Mouse (Mus musculus) ES-E14 (cell line): ENCODE data around the gene Depp1. TPM values are rescaled to one million over a fixed set of nuclear protein-coding genes. Genes with fewer than 3 reads are reported as not detected.

Experiments
- DNase-seq: peaks from one replicate; pipeline ENCODE4 v3.0.0-alpha.2; 2013; ENCODE audit warnings: low read depth, low spot score
- H3K27ac ChIP-seq: 2 replicates; pipeline ENCODE4 v1.5.1; 2012; ENCODE audit warnings: low read depth, mild to moderate bottlenecking, low read length, moderate library complexity, mixed read lengths; ENCODE audit not compliant: poor library complexity, insufficient read depth, severe bottlenecking
- H3K36me3 ChIP-seq: 2 replicates; pipeline ENCODE4 v1.6.1; 2012; ENCODE audit warnings: mild to moderate bottlenecking, low read length, moderate library complexity, mixed read lengths; ENCODE audit not compliant: control insufficient read depth, poor library complexity, insufficient read depth, severe bottlenecking
- H3K4me1 ChIP-seq, 2 experiments: fragments of 150-350 bp in 1 of 2; sonication (generic) in 1 of 2; 2 replicates each; pipeline ENCODE4 v1.6.1; 2012; ENCODE audit warnings: low read length in 2 of 2, mild to moderate bottlenecking in 1 of 2, mixed read lengths in 1 of 2; ENCODE audit not compliant: control insufficient read depth in 2 of 2, insufficient read depth in 2 of 2, poor library complexity in 1 of 2
- H3K4me3 ChIP-seq, 2 experiments: fragments of 150-350 bp in 1 of 2; sonication (generic) in 1 of 2; 2 replicates each; pipeline ENCODE4 v1.5.1; 2012; ENCODE audit warnings: low read length in 2 of 2, low read depth in 1 of 2, mild to moderate bottlenecking in 1 of 2, mixed read lengths in 1 of 2; ENCODE audit not compliant: insufficient read depth in 1 of 2, poor library complexity in 1 of 2, severe bottlenecking in 1 of 2
- H3K9ac ChIP-seq: 2 replicates; pipeline ENCODE4 v1.6.1; 2012; ENCODE audit warnings: low read depth, mild to moderate bottlenecking, low read length, mixed read lengths; ENCODE audit not compliant: poor library complexity, insufficient read depth, severe bottlenecking
- H3K9me3 ChIP-seq: fragments of 150-350 bp; sonication (generic); 2 replicates; pipeline ENCODE4 v1.6.1; 2012; ENCODE audit warnings: low read depth, mild to moderate bottlenecking, low read length; ENCODE audit not compliant: control insufficient read depth, insufficient read depth
- CHD2 ChIP-seq: IDR thresholded peaks from 2 replicates; pipeline ENCODE4 v1.6.1; 2014; ENCODE audit warnings: mild to moderate bottlenecking, low read depth, low read length, inconsistent platforms
- HCFC1 ChIP-seq: IDR thresholded peaks from 2 replicates; pipeline ENCODE4 v1.6.1; 2012; ENCODE audit warnings: low read length, inconsistent platforms, borderline replicate concordance; ENCODE audit not compliant: insufficient read depth
- MAFK ChIP-seq: IDR thresholded peaks from 2 replicates; pipeline ENCODE4 v1.6.1; 2014; ENCODE audit warnings: mild to moderate bottlenecking, low read depth, low read length, inconsistent platforms; ENCODE audit not compliant: insufficient read depth
- ZC3H11A ChIP-seq: IDR thresholded peaks from 2 replicates; pipeline ENCODE4 v1.6.1; 2012; ENCODE audit warnings: low read depth, mild to moderate bottlenecking, inconsistent platforms, low read length, borderline replicate concordance
- ZNF384 ChIP-seq: IDR thresholded peaks from 2 replicates; pipeline ENCODE4 v1.6.1; 2012; ENCODE audit warnings: low read depth, low read length, inconsistent platforms
- in situ Hi-C, 2 experiments: fragments of 600-800 bp; cut with MboI; formaldehyde crosslinking; loops; one replicate each; pipeline ENCODE4 v1.15.1; 2025; ENCODE audit warnings: low sequenced_read_pairs in 2 of 2, inconsistent platforms in 1 of 2; ENCODE audit not compliant: unreplicated experiment in 2 of 2
- total RNA-seq: library from RNA; depleted of rRNA; stranded (reverse); fragments of 300-350 nt; gene quantifications from 2 replicates; pipeline ENCODE4 v1.2.3, GENCODE M21; 2012

The Depp1 gene
- total RNA-seq, 1 experiment: 0.18 TPM

GRCm38 (mm10) chr6:116666085-116666750, 15.8 kb downstream of the Depp1 start:
- TF ChIP-seq ZC3H11A (no peak), ZNF384 (no peak), CHD2 (no peak), MAFK (no peak), HCFC1 (no peak)
- no peaks in the 10 kb centered on the region for H3K9me3 ChIP-seq
- in situ Hi-C loops: no loop called here
- no peaks in the 10 kb centered on the region for H3K36me3 ChIP-seq
- H3K27ac ChIP-seq: no peak overlapping the region
- H3K4me1 ChIP-seq: peaks cover 0 to 12% of the 10 kb centered on the region in 2 experiments; a peak in 1 of 4 replicates
- no peak overlapping the region for H3K4me3 ChIP-seq
- H3K9ac ChIP-seq: no peak overlapping the region
- no peak for DNase-seq

DNA sequence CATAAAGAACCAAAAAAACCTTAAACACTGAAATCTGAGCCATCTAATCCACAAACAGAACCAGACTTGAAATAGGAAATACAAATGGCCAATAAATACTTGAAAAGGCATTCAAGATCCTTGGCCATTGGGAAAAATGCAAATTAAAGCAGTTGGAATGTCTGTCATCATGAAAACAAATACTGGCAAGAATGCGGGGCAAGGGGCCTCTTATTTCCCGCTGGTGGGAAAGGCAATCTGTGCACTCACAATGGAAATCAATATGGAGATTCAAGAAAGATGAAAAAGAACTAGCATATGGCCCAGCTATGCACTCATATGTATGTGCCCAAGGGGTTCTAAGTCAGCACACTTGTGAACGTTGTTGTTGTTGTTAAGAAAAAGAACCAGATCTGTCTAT, 16.5 kb downstream of the Depp1 start:
- no peak for TF ChIP-seq ZNF384
- H3K4me3 ChIP-seq: no peak overlapping the region

DNA sequence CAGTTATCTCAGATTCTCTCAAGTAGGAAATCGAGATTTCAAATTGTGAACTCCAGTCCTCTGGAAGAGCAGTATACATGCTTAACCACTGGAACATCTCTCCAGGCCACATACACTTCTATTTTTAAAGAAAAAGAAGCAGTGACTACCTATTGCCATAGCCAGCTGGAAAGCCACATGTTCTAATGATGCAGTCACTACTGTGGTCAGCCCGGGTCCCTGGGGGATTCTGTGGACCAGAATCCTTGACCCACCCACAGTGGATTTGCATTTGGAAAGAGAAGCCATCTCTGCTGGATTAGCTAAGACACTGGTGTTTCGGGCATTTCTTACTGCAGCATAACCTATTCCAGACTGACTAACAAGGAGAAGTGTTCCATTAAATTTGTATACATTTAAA, 17.0 kb downstream of the Depp1 start:
- Histone ChIP-seq H3K36me3 (no peaks in the 10 kb centered on the region), H3K27ac (no peak overlapping the region), H3K4me3 (no peak overlapping the region), H3K4me1 (peaks cover 0 to 14% of the 10 kb centered on the region in 2 experiments; a peak in 1 of 4 replicates), H3K9ac (no peak overlapping the region), H3K9me3 (no peaks in the 10 kb centered on the region)
- DNase-seq: no peak
- no peak for TF ChIP-seq CHD2
- TF ChIP-seq MAFK: no peak
- in situ Hi-C loops: no loop called here

More for the DNA sequence above, 16.5 kb downstream of the Depp1 start:
- H3K9me3 ChIP-seq: no peaks in the 10 kb centered on the region
- no peak for DNase-seq
- in situ Hi-C loops: no loop called here
- no peaks in the 10 kb centered on the region for H3K36me3 ChIP-seq
- no peak overlapping the region for H3K27ac ChIP-seq
- no peak overlapping the region for H3K9ac ChIP-seq
- peaks cover 0 to 14% of the 10 kb centered on the region in 2 experiments; a peak in 1 of 4 replicates for H3K4me1 ChIP-seq

DNA sequence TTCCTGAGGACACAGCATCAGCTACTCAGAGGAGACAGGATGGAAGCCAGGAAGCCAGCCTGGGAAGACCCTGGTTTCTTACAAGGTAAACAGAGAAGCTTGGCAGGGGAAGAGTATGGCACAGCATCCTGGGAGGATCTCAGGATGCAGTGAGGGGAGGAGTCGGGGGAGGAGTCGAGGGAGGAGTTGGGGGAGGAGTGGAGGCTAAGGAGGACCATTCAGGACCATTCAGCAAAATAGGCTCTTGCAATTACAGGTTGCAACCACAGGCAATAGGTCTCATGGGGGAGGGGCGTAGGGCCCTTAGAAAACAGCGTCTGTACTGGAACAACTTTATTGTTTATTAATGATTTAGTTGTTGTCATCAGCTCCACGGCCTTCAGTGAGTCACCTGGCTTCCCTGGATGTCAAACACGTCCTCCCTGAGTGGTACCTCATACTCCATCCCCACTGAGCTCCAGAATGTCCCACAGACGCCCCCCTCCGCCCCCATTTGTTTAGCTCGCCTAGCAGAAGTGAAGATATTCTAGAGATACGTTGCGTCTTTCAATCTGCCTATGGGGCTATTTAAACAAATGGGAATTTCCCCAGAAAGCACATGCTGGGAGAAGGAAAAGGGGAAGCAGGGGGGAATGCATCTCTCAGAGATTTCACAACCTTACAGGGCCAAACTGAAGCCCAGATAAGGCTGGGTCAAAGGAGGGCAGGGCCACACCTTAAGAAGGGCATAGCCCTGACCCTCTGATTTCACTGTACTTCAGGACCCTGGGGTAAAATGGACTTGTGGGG, 18.5 kb downstream of the Depp1 start:
- peaks cover 0 to 14% of the 10 kb centered on the region in 2 experiments; a peak in 2 of 4 replicates for H3K4me1 ChIP-seq
- no peak overlapping the region for H3K9ac ChIP-seq
- no peak for TF ChIP-seq CHD2
- TF ChIP-seq MAFK: peak; percentile 30; the same call in 1 of the 2 replicates
- in situ Hi-C loops: no loop called here
- H3K9me3 ChIP-seq: no peaks in the 10 kb centered on the region
- no peaks in the 10 kb centered on the region for H3K36me3 ChIP-seq
- H3K27ac ChIP-seq: no peak overlapping the region
- no peak overlapping the region for H3K4me3 ChIP-seq
- peak; percentile 61 for DNase-seq

DNA sequence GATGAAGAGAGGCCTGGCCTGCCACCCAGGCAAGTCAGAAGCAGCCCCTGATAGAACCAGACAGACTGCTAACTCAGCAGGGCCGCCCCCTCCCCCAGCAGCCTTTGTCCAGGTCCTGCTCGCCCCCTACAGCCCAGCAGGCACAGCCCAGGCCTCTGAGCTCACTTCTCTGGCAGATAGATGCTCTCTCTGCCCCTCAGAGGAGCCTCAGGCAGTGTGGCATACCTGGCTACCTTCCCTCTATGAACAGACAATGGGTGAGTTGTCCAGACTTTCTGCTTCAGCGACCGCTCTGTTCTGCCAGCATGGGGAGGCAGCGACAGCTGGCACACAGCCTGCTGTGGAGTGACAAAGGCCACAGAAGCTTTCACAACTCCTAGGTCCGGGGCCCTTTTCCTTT, 19.7 kb downstream of the Depp1 start:
- TF ChIP-seq MAFK: 0 out of 2 replicates have a peak, but pooled peaks have one; percentile 31
- no peak for TF ChIP-seq ZNF384
- no peak for TF ChIP-seq ZC3H11A
- no peak for TF ChIP-seq CHD2
- TF ChIP-seq HCFC1: no peak
- H3K9ac ChIP-seq: no peak overlapping the region
- H3K36me3 ChIP-seq: no peaks in the 10 kb centered on the region
- no peak for DNase-seq
- H3K27ac ChIP-seq: no peak overlapping the region
- in situ Hi-C loops: no loop called here
- no peak overlapping the region for H3K4me3 ChIP-seq
- no peaks in the 10 kb centered on the region for H3K9me3 ChIP-seq
- H3K4me1 ChIP-seq: peaks cover 0 to 14% of the 10 kb centered on the region in 2 experiments; a peak in 2 of 4 replicates
